Mouse (Mus musculus): ENCODE measurements around the gene Padi6.
A peak's percentile ranks its signal among the peaks of the same experiment; 100 is the strongest.

Padi6 gene

DNA sequence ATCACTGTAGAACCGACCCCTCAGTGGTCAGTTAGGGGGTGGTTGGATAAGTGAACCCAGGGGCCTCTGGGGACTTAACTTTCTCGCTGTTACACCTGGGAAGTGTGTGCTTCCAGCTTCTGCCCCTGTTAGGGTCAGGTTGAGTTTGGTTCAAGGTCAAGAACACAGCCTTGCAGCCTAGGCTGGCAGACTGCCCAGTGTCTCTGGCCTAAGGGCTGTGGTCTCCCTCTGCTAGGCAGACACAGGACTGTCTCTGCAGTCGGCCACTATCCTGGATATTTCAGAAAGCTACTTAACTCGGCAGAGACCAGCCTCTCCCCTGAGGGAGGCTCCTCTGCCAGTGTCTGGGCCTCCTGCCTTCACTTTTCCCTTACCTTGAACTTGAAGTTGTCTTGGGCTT, 38.3 kb downstream of the Padi6 start:
- DNase-seq (ENCODE audit: low spot score), result peak; percentile 72

DNA sequence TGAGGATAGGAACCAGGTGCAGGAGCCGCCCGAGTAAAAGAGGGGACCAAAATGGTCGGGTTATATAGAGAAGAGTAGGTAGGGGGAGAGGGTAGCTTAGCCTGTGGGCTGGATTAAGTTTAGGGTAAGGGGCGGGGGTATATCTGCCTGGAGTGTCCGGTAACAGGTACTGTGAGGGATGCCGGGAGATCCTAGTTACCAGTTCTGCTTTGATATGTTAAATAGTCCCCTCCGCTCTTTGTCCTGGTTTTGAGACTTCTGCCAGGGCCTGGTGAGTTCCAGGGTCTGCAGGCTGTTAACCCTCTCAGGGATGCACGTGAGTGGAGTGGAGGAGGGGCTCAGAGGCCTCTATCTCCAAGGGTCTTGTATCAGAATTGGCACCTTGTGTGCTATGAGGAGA, 38.8 kb downstream of the Padi6 start:
- no peak for DNase-seq (ENCODE audit: low spot score)

DNA sequence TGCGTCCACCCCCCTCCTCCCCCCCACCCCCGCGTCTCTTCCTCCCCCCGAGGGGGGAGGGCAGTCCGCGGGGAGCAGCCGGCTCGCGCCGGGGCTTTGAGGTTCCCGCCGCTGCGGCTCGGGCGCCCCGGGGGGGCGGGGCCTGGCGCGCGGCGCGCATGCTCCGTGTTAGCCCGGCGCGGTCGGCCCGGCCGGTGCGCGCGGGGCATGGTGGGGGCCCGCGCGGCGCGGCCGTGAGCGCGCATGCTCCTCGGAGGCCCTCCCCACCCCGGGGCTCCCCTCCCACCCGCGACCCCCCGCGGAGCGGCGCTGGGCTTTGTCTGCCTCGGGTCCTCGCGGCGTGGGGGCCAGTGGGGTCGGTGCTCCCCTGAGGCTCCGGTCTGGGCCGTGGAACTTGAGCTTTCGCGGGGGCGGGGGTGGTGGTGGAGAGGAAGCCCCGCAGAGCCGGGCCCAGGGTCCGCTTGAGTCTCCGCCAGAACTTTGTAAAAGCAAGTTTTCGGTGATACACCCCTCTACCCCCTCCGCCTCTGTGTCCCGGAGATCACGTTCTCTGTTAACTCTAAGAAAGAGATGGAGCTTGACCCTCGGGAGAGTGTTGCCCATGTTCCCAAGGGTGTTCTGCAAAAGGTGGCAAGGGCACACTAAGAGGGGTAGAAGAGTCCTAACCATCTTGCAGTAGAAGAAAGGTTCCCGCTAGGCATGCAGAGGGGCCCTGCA, 39.7 kb downstream of the Padi6 start:
- DNase-seq (ENCODE audit: low spot score), result peak; percentile 93

DNA sequence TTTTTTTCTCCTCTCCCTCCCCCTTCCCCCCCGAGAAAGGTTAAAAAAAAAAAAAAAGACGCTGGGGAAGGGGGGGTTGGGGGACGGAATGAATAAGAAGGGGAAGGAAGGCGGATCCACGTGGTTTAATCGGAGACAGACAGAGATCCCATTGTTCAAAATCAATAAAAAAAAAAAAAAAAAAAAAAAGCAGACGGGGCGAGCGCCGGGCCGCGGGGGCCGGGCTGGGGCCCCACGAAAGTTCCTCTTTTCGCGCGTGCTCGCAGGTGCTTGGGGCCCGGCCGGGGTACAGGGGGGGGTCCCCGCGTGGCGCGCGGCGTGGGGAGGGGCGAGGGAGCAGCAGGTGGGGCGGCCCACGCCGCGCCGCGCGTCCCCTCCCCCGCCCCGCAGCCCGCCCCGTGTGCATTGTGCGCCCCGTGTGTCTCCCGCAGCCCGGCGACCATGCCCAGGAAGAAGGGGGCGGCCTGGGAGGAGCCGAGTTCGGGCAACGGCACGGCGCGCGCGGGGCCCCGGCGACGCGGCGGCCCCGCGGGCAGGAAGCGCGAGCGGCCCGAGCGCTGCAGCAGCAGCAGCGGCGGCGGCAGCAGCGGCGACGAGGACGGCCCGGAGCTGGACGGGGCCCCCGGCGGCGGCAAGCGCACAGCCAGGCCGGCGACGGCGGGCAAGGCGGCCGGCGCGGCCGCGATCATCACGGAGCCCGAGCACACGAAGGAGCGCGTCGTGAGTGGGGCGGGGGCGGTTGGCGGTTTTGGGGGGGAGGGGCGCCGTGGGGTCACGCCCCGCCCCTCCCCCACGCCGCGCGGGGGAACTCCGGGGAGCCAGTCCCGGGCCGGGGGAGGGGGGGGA, 40.5 kb downstream of the Padi6 start:
- peak; percentile 65 for DNase-seq (ENCODE audit: low spot score)

DNA sequence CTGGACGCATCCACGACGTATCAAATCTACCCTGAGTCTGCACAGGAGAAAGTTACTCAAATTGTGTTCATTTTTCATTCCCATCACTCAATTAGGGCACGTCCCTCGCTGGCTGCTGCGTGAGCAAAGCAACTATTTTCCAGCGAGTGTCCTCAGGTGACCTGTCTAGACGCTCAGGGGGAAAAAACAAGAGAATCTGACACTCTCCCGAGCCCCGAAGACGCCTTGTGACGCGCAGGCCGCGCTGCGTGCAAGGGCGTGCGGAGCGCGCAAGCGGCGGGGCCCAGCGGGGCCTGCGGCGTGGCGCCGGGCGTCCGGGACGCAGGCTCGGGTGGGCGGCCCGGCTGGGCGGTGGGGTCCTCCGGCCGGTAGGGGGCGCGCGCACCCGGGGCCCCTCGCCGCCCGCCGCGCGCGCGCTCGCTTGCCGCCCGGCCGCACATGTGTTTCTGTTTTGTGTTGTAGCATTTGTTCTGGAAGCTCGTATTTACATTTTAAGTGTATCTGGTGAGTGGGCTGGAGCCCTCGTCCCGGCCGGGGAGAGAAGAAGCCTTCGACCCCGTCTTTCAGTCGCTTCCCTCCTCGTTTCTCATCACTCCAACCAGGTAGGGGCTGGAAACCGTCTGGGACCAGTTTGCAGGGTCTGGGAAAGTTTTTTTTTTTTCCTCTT, 41.3 kb downstream of the Padi6 start:
- DNase-seq (ENCODE audit: low spot score), result peak; percentile 90

DNA sequence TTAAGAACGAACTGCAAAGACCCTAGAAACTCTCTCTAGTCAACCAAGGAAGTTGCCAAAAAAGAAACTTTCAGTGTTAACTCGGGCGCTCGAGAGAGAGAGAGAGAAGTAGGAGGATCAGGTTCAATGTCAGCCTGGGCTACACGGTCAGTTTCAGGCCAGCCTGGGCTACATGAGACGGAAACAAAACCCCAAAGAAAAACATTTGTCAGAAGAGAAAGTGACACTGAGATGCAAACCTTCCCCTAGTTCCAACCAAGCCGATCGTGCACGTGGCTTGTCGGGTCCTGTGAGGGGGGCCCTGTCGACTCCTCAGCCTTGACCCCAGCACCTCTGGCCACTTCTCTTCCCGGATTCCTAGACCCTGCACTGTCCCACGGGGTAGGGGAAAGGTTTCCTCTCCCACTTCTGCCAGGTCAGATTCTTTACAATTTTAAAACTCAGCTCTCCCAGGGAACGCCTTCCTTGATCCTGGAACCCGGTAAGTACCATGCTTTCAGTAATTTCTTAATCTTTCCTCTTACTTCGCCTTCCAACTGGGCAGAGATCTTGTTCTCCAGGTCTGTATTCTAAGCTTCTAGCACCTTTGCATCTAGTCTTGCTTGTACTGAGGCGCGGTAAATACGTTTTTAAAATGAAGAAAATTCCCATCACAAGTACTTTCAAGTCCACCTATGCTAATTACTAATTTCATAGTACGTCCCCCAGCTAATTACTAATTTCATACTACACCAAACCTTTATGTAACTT, 42.0 kb downstream of the Padi6 start, which contains the start of gene Rcc2:
Gene Rcc2, plus strand, starts transcription at position 273 of the 750 bp plus-strand sequence.
- no peak for DNase-seq (ENCODE audit: low spot score)

DNA sequence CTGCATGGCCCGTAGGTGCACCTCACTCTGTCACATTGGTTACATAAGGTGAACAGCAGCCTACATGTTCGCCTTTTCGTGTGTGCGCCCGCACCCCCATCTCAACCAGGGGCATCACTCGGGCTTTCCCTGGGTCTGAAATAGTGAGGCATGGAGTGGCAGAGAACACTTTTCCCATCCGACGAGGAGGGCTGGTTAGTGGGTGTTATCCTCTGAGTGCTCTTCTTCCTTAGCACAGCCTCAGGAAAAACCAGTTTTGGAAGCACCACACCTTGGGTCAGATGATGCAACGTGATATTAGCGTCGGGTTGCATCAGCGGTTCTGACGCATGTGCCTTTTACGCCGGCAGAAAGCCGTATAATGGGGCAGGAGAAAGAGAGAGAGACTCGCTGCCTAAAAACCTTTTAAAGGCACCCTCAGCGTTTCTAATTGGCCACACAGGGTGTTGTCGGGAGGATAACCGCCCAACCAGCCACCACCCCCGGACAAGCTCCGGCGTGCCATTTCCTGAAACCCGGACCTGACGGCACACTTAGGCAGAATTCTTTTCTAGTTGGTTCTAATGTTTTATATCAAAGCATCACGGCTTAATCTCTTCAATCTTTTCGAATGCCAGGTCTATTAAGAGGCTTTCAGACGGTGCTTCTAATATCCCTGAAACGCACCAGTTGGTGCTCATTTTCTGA, 42.9 kb downstream of the Padi6 start:
- peak; percentile 63 for DNase-seq (ENCODE audit: low spot score)

DNA sequence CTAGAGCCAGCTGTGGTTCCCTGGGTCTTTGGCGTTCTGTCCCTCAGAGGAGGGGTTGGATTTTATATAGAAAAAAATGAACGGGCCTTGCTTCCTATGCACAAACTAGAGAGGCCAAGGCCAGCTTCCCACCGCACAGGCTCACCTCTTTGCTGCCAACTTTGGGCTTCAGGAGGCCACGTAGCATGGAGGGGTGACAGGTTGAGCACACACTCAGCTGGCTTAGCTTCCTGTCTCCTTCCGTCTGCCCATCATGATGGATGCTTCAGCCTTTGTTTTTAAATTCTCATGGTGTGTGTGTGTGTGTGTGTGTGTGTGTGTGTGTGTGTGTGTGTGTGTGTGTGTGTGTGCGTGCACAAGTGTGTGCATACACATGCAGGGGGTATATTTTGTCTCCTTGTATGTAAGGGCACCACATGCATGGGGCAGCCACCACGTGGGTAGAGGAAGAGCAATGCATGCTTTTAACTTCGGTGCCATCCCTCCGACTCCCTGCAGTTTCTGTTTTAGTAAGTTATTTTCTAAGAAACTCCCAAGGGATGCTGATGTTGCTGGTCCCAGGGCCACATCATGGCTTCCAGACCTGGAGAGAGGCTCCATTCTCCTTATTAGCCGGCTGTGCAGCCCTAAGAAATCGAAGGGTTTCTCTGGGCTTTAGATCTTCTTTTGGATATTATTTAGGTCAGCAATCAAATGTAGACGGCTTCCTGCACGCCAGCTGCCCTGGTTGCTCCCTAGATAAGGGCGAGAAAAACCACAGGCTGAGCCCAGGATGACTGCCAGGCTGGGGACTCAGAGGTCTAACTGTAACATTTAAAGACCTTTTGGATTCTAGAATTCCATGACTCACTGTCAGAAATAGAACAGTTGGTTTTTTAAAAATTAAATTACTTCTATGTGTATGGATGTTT, 46.5 kb downstream of the Padi6 start:
- no peak for DNase-seq (ENCODE audit: low spot score)

DNA sequence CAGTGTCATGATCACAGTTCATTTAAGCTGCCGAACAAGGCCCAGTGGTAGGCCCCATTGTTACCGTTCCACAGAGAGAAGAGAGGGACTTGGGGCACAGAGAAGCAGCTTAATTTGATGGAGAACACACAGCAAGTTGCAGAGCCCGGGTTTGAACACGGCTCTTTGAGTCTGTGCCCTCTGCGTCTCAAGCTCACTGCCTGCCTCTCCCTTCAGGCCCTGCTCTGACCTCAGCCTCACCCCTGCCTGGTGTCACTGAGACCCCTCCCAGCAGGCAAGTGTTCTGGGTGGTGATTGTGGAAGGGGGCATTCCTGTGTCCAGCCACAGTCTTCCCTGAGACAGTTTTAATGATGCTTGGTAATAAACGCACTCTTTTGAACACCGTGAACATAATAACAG, 47.3 kb downstream of the Padi6 start:
- no peak for DNase-seq (ENCODE audit: low spot score)

DNA sequence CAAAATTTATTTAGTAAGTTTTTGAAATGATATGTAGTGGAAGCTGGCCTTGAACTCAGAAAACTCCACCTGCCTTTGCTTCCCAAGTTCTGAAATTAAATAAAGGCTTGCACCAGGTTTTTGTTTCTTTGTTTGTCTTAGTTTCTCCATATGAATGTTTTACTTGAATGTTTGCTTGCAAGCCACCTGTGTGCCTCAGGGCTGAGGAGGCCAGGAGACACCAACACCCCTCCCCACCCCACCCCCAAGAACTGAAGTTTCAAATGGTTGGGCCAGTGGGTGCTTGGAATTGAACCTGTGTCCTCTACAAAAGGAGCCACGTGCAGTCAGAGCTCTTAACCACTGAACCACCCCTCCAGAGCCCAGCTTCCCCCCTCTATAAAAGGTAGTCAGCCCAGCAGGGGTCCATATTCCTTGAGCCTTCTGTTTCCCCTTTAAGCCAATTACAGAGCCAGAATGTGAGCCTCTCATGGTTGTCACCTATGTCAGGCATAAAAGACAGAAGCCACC, 47.8 kb downstream of the Padi6 start:
- DNase-seq (ENCODE audit: low spot score), result no peak

DNA sequence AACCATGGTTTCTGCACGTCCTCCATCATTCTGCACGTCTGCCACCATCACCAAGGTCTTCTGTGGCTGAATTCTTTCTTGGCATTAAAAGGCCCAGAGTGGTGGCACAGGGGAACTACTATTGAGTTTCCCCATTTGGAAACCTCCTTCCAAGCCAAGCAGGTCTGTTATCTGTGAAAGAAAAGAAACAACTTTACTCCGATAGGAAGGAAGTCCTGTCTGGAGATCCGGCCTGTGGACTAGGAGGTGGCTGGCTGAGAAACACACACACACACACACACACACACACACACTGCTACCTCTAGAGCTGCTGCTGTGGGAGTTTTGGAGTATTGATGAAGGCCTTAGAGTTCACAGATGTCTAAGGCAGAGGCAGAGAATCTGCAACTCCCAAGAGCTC, 48.9 kb downstream of the Padi6 start:
- no peak for DNase-seq (ENCODE audit: low spot score)

DNA sequence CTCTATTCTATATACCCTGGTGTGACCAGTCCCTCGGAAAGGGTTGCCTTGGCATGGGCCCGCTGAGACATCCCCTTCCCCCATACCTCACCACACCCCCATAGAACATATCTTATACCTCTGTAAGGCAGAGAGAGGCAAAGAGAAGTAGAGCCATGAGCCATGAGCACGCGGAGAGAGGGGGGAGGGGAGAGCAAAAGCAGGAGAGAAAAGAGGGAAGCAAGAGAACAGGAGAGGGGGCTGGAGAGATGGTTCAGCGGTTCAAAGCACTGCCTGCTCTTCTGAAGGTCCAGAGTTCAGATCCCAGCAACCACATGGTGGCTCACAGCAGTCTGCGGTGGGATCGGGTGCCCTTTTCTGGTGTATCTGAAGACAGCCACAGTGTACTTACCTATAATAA, 51.0 kb downstream of the Padi6 start:
- DNase-seq (ENCODE audit: low spot score), result no peak

DNA sequence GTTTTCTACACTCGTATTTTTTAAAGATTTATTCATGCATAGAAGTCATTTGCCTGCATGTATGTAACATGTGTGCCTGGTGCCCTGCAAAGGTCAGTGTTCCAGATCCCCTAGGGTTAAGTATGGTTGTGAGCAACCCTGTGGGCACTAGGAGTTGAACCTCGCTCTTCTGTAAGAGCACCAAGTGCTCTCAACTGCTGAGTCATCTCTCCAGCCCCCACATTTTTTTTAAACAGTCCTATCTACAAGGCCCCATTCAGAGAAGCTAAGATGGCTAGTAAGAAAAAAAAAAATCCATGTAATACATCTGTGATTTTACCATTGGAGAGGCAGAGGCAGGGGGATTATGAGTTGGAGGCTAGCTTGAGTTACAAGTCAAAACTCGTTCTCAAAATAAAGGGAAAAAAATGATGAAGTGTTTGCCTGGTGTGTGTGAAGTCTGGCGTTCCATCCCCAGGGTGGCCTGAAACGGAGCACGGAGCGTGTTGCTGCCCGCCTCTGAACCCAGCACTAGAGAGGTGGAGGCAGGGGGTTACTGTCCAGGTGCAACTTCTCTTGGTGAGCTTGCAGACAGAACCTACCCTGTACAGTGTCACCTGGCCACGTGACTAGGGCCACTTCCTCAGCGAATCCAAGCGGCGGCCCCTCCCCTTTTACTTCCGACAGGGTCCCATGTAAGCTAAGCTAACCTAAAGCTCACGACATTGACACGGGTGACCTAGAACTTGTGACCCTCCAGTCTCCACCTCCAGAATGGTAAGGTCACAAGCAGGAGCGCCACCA, 52.4 kb downstream of the Padi6 start:
- DNase-seq (ENCODE audit: low spot score), result no peak

DNA sequence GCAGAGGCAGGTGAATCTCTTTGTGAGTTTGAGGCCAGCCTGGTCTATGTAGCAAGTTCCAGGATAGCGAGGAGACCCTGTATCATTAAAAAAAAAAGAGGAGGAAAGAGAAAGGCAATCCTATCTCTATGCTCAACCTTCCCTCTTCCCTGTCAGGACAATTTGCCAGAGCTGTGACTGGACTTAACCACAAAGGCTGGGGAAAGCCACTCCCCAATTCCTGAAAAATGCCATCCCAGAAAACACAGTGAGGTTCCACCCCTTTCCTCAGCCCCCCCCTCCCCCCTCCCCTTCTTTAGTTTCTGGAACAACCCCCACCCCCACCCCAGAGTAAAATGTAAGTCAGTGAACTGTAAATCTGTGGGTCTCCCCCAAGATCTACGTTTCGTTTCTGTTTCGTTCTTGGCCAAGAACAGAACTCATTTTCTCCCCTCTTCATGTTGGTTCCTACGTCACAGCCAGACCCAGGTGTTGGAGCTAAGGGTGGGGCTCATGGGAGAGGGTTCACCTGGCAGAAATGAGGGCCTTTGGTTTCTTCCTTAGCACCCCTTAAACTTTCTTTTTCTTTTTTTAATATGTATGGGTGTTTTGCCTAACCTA, 53.5 kb downstream of the Padi6 start:
- no peak for DNase-seq (ENCODE audit: low spot score)

DNA sequence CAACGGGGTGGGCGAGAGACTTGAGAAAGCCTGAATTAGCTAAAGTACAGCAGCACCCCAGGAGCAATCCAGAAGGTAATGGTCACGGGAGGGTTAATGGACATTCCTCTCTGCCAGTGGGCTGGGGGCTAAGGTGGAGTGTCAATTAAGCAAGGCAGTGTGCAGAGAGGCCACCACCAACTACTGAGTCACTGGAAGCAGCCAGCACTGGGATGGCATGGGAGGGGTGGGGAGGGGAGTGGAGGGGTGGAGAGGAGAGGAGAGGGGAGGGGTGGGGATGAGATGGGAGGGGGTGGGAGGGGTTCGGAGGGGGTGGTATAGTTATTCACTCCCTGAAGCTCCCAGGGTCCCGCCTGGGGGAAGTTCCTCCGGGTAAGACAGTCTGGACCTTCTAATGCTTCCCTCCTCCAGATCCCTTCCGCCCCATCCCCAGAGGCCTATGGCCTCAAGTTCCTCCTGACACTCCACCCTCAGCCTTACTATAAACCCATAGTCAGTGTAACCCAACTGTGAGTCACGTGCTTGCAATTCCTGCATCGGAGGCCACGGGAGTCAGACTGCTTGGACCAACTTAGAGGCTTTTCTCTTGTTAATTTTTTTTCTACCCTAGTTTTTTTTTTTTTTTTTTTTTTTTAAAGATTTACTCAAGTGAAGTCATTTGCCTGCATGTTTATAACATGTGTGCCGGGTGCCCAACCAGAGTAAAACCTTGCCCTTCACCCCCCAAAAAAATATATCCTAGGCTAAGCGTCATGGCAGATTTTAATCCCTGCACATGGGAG, 54.2 kb downstream of the Padi6 start:
- DNase-seq (ENCODE audit: low spot score), result no peak

DNA sequence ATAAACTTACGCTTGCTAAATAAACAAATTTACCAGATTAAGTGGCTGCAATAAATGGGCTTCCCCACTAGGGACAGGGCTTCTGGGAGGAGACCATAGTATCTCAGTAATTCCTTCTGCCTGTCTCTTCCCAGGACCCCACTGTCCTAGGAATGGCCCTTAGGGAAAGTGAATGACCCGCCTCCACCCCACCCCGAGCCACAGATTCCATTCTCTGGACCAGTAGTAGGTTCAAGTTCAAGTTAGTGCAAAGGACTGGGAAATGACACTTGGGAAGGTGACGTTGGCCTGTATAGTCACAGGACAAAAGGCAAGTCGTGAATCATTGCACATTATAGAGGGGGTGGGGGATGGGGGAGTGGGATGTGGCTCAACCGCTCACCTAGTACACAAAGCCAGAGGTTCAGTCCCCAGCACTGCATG, 57.6 kb downstream of the Padi6 start:
- no peak for DNase-seq (ENCODE audit: low spot score)

DNA sequence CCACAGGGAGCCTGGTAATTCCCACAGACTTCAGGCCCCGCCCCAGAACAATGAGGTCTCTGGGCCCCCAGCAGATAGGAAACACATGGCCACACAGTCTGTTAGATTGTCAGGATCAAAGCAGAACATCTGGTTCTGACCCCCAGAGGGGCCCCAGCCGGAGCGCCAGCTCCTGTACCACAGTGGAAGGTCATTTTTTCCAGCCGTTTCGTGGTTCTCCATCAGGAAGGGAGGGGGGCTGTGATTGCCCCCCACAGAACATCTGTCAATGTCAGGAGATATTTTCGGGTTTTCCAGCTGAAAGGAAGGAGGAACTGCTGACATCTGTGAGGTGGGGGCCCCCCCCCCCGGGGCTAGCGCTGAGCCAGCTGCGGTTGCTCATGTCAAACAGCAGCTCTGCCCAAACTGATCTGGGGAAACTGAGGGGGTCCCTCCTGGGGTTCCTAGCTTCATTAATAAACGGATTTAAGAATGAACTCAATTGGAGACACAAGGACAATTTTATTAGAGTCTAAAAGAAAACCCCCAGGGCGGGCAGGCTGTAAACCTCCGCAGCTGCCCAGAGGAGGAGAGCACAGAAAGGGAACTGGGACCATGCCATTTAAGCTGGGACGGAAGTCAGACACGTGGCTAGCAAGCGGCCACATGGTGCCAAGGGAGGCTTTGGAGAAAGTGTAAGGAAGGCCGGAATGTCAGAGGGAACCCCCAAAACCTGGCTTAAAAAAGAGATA, 58.1 kb downstream of the Padi6 start:
- no peak for DNase-seq (ENCODE audit: low spot score)

DNA sequence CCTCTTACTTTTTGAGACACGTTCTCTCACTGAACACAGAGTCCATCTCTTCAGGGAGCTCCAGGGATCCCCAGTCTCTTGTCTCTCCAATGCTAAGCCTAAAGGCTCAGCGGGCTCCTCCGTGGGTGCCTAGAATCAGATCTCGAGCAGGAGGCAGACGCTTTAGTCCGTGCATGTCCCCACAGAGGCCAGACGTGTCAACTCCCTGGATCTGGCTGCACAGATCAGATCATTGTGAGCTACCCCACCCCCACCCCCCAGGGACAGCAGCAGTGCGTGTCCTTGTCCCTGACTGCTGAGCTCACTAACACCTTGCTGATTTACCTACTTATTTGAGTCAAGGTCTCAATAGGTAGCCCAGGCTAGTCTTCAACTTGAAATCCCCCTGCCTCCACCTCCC, 58.8 kb downstream of the Padi6 start:
- no peak for DNase-seq (ENCODE audit: low spot score)

Measured in testis, postnatal 10 days (tissue).